Mouse (Mus musculus) layer of hippocampus, adult 11-12 months (tissue): Measurements from ENCODE around the gene Lamtor4.
A peak's percentile ranks its signal among the peaks of the same experiment; 100 is the strongest.
"Not testable (repeated sequence)": the region's sequence is repeated elsewhere in the genome, so short reads cannot be mapped to it uniquely, and the experiment has no call there.

Experiments used
- DNase-seq: peaks from one replicate; pipeline ENCODE4 v3.0.0; 2022; ENCODE audit warnings: low spot score

Gene Lamtor4

DNA sequence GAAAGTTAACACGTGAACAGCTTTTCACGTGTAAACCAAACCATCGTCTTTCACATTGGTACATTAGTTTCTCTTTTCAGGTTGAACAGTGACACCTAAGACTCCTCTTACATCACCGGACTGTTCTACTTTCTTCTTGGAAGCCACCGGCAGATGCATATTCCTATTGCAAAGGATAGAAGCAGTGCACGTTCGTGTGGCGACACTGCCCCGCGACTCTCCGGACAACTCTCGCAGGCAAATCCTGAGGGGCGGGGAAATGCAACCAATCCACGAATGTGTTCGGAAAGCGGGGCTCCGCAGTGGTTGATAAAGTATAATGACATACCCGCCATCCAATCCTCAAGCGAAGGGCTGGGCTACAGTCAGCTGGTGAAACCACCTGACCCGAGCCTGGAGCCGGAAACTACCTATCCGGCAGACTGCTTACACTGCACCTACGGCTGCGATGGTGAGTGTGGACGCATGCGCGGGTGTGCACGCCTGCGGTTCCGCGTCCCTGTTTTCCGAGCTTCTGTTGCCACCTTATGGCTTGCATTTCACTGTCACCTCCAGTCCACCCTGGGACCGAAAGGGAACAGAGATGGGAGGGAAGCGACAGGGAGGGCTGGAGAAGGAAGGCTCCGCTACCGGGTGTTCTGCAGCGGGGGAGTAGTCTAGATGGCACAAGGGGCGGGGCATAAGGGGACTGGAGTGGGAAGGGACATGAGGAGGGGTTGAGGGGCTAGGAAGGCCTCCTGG is at the start of gene Lamtor4:
Gene Lamtor4 (plus strand): TSS at position 130 of the 741 bp plus-strand sequence.
- peak; percentile 97 for DNase-seq

DNA sequence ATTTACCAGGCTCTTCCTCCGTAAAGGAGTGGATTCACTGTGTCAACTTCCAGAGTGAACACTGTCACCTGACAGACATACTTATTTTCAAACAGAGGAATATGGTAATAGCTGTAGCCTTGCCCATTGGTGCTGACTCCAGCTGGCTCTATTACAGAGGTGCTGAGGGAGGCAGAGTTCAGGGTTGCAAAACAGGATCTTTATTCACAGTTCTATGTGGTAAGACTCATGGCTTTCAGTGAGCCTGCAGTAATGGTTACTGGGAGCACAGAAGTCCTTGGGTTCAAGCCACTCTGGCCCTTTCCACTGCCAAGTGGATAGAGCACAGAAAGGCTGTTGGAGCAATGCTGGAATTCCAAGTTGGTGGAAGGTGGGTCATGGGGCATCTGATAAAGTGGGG is 48.0 kb upstream of the Lamtor4 start:
- no peak for DNase-seq

DNA sequence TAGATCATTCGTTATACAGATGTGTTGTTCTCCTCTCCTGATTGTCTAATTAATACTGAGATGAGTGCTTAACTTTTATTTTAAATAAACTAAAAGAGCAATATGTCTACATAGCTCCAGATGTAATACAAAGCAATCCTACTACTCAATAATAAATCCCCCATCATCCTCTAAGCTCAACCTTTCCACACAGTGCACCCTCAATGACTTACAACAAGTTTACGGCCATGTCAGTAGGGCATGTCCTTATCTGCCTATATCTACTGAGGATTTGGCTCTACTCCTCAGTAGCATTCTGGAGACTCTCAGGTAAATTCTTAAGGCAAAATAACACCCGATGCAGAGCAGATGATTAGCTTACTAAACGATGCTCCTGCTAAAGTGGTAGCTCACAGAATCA is 47.4 kb upstream of the Lamtor4 start:
- no peak for DNase-seq

DNA sequence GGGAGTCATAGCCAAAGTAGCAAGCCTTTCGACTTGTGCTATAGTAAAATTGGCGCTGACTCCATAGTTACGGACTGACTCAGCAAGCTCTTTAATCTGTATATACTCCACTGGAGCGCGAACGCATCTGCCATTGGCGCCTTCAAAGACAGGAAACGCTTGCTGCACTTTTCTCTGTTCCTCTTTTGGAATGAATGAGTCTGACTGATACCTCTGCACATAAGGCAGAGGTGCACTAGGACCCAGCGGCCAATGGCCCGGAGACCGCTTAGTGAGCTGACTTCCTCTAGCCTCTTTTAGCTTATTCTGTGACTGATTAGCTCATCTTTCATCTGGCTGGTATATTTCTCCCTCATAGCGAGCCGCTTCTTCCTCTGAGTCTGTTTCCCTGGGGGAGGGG is 38.6 kb upstream of the Lamtor4 start:
- not testable (repeated sequence) for DNase-seq

DNA sequence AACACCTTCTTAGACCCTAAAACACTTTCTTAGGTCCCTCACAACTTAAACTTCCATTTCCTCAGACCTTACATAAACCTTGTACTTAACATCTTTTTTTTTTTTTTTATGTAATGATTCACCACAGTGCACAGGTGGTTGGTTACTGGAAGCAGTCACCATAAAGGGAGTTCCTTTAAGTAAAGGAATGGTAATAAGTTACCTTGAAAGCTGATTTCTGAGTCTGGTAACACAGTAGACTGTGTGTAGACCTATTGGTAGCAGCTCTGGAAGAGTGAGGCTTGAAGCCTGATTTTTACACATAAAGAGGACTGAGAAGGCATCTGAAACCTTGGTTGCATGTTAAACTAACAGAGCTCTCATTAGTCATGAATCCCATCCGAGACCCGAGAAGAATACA is 35.4 kb upstream of the Lamtor4 start:
- no peak for DNase-seq

DNA sequence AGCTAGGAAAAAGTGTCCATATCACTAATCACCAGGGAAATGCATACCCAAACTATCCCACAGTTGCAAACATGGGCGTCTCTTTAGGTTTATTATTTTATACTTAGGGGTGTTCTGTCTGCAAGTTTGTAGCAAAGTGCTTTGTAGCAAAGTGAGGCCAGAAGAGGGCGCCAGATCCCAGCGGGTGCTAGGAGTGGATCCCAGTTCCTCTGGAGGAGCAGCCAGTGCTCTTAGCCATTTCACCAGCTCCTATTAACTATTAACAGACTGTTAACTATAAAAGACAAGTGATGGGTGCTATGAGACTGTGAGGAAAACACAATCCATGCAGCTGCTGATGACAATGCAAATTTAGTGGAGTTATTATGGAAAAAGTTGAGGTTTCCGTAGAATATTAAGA is 33.2 kb upstream of the Lamtor4 start:
- peak; percentile 87 for DNase-seq

DNA sequence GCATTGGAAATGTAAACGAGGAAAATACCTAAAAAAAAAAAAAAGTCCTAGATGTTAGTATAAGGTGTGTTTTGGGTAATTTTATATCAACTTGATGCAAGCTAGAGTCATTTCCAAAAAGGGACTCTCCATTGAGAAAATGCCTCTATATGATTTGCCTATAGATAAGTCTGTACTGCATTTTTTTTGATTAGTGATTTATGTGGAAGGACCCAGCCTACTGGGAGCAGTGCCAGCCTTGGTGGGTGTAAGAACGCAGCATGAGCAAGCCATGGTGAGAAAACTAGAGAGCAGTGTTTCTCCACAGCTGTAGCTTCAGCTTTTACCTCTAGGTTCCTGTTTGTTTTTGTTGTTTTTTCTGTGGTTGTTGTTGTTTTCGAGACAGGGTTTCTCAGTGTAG is 32.0 kb upstream of the Lamtor4 start:
- no peak for DNase-seq

DNA sequence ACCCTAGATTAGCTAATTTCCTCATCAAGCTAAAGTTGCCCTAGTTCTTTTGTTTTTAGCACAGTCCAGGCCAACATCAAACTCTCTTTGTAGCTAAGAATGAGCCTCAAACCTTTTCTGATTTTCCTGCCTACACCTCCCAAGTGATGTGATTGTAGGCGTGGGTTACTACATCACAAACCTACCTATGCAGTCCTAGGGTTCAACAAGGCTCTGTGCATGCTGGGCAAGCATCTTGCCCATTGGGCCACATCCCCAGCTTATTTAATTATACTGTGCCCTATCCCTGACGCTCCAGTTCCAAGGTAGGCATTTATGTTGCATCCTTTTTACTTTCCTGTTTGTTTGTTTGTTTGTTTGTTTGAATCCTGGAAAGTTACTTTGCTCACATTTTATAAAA is 29.6 kb upstream of the Lamtor4 start, which contains the start of gene Nxpe5:
Gene Nxpe5 (plus strand): TSS at position 199 of the 400 bp plus-strand sequence.
- no peak for DNase-seq

DNA sequence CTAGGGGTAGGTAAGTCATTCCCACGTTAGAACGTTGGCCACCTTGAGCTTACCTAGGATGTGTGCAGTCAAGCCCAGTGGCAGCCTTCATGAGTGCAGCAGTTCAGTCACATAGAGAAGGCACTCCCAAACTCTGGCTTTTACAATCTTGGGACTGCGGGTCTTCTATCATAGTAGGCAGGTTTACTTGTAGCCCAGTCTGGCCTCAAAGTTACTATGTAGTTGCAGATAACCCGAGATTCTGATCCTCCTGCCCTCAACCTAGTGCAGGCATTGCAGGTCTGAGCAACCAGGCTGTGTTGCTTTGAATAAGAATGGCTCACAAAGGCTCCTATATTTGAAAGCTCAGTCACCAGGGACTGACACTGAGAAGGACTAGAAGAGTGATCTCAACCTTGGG is 28.8 kb upstream of the Lamtor4 start:
- no peak for DNase-seq

DNA sequence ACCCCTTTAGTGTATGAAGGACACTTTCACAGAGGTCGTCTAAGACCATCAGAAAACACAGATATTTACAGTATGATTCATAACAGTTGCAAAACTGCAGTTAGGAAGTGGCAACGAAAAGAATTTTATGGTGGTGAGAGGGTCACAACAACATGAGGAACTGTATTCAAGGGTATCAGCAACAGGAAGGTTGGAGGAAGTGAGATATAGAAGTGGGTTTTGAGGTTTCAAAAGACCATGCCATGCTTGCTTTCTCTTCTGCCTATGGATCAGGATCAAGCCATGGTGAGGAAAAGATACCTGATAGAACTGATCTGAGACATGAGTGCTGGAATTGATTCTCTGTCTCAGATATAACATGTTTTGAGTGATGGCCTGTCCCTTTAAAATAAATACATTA is 27.9 kb upstream of the Lamtor4 start:
- no peak for DNase-seq

DNA sequence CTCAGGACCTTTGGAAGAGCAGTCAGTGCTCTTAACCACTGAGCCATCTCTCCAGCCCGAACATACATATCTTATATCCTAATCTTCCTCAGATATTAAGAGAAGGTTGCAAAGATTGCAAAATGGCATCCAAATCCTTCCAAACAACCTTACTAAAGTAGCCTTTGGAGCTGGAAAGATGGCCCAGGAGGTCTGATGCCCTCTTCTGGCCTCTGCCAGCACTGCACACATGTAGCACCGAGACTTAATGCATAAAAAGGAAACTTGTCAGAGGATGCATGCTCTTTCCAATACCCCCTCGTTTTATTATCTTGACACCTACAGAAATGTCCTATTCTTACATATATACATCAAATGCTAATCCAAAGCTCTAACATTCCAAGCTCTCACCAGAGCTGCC is 27.3 kb upstream of the Lamtor4 start:
- DNase-seq, result peak; percentile 21

DNA sequence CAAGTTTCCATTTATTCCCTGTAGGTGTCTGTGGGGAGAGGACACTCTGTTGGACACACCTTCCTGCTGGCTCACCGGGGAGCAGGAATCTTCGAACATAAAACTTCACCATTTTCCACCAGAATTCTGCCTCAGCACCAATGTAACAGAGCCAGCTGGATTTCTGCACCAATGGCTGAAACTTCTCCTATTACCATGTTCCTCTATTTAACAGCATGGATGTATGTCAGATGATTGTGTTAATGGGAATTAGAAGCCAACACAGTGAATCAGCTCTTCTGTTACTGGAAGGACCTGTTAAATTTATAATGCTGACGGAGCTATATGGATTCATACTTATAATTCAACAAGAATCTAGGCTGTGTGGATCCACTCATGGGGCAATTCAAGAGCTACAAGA is 25.8 kb upstream of the Lamtor4 start:
- DNase-seq, result no peak

DNA sequence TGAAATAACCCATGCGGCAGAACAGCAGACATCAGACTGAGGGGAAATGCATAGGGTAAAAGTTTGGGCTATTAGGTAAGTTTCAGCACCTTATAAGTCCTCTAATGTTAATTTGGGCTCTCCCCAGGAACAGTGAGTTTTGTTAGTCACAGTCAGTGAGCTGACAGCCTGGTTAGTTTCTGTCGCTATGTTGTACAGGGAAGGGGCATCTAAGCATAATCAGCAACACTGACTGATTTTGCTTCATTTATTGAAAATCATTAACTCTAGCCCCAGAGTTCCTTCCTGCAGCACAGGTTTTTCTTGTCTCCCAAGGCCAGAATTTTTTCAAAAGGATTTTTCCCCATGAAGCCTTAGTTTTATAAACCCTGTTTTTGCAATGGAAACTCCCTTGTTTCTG is 21.5 kb upstream of the Lamtor4 start:
- no peak for DNase-seq

DNA sequence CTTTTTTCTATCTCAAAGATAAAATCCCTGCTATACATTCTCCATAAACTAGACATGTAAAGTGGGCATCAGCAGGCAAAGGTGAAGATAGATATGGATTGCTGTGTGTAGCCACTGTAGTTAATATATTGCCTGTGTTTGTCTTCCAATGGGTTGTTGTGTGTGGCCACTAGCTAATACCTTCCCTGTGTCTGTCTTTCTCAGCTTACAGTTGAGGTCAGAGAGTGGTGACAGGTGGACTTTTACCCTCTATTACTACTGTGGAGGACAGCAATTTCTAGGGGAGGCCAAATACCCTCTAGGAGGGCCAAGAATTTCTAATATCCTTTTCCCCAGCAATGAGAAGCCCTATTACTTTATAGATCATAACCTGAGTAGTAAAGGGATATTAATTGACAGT is 21.1 kb upstream of the Lamtor4 start:
- no peak for DNase-seq

DNA sequence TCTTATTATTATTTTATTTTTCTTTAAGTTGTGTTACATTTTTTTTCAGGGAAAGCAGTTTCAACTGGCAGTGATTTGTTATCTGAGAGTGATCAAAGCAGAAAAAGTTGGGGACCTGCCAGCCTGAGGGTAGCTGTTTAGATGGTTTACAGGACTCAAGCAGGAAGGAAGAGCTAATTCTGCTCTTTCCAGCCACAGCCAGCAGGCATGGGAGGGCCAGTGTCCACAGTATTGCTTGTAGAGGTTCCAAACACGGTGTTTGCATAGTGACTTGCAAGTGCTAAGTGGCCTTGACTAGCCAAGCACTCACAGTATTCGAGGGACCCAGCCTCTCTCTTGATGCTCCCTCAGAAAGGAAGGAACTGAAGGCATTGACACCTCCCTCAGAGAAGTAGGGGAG is 13.8 kb upstream of the Lamtor4 start:
- no peak for DNase-seq

DNA sequence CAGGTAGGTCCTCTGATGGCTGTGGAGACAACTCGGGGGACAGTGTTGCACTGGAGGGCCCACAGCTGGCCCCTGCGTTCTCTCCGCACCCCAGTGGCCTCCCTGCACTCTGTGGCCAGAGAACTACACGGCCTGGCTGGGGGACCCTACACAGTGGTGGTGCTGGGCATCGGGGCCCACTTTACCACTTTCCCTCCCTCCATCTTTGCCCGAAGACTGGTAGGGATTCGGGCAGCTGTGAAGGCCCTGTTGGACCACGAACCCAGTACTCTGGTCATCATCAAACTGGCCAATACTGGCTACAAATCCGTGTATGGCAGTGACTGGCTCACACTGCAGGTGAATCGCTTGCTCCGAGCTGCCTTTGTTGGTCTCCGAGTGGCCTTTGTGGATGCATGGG is 4.1 kb upstream of the Lamtor4 start:
- DNase-seq, result no peak

DNA sequence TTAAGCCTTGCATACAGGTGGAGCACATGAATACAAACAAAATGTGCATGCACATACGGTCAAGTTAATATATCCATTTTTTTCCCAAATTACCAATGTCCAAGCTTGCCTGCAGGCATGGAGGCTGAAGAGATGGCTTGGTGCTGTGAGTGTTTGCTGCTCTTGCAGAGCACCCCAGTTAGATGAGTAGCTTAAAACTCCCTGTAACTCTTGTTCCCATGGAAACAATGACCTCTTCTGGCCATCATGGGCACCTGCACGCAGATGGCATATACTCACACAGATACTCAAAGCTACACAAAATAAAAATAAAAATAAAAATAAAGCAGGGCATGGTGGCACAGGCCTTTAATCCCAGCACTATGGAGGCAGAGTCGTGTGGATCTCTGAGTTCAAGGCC is 2.2 kb upstream of the Lamtor4 start:
- DNase-seq, result no peak

DNA sequence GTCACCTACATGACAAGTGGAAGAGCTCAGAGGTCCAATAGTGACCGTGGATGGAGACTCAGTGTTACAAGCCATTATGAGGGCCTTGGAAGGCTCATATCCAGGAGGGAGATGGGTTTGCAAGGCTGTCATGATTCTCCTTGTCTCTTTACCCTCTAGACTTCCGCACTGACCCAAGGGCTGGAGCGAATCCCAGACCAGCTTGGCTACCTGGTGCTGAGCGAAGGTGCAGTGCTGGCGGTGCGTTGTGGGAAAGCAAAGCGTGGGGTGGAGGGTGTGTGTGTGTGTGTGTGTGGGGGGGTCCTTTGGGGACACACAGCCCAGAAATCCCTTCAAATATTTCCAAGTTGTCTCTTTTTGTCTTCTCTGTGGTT is 799 bp downstream of the Lamtor4 start:
- DNase-seq, result no peak

DNA sequence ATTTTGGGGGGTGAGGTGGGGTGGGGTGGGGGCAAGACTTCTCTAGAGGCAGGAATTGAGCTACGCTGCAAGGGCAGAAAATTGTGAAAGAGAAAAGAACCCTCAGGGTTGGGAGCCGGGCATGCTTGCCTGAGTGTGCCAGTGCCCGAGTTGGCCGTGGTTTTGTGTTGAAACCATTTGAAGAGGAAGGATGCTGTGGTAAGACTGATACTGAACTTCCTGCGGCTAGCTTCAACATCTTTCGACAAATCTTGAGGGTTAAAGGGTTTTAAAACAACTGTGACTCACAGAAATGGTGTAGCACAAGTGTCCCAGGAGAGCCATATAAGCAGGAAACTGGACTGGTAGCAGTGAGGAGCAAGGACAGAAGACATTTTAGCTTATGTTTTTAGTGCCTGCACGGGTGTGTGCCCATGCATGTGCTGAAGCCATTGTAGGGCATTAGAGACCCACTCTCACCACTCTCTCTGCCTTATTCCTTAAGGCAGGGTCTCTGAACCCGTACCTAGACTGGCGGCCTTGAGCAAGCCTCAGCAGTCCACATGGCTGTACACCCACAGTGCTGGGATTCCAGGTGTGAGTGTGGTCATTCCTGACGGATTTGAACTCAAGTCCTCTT is 1.8 kb downstream of the Lamtor4 start:
- peak; percentile 54 for DNase-seq

DNA sequence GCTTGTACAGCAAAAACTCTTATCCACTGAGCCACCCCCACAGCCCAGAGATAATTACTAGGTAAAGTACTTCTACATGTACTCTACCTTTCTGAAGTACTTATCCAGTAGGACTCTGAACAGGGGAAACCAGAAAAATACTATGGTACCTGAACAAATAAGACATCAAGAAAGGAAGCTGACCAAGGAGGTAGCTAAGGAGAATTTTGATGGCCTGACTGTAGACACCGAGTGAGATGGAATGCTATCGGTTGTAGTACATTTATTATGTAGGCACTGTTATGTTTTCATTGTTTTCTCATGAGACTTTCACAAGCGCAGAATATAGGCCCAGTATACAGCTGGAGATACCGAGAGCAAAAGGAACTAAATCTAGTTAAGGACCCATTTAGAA is 2.3 kb downstream of the Lamtor4 start:
- DNase-seq, result no peak

DNA sequence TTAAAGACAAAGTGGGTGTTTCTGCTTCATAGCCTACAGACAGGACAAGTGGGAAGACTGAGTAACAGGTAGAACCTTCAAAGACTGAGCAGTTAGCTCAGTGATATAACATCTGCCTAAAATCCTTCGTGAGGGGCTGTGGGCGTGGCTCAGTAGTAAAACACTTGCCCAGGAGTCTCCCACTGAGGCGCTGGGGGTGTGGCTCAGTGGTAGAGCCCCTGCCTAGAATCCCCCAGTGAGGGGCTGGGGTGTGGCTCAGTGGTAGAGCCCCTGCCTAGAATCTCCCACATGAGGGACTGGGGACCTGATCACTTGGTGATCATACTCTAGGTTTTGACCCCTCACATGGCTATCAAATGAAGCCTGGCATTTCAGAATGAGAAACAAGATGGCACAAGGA is 2.8 kb downstream of the Lamtor4 start:
- DNase-seq, result no peak

DNA sequence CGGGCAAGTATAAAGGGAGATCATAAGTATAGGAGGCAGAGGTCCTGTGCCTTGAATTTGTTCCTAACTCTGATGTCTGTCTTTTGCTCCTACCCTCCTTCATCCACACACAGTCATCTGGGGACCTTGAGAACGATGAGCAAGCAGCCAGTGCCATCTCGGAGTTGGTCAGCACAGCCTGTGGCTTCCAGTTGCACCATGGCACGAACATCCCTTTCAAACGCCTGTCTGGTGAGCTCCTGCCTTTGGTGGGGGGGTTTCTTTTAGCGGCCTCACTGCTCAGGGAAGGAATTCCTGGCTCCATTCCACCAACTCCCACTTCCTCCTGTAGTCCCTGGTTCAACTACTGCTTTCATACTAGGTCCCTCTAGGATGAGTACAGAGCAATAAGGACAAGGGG is 3.3 kb downstream of the Lamtor4 start:
- peak; percentile 29 for DNase-seq

DNA sequence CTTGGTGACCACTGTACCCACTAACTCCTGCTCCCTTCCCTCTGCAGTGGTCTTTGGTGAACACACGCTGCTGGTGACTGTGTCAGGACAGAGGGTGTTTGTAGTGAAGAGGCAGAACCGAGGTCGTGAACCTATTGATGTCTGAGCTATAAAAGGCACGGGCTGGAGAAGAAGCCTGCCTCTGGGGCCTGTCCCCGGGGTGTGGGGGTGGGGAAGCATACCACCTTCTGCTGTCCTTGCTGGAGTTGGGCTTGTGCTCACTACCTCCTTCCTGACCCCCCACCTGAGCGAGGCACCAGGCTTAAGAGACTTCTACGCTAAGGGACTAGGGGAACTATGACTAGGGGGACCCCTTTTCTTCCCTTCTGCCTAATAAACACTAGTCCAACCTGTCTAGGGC is 3.7 kb downstream of the Lamtor4 start:
- DNase-seq, result no peak

DNA sequence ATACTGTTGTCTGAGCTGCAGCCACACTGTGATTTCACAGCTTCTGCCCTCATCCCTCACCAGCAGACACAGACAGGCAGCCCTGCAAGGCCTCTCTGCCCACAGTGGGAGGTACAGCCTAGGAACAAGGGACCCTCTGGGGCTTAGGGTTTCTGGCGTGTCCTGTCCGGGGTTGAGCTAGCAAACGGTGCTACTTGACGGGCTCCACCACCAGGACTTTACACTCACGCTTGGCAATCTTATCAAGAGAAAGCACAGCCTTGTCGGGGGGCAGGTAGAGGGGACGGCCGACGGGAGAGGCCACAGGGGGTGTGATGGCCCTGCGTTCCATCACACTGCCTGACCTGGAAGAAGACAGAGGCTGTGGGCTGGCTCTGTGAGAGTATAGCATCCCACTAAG is 4.8 kb downstream of the Lamtor4 start:
- no peak for DNase-seq
